Comparison of ENCODE assay signal across 8 mouse cellular contexts in the genomic region with DNA sequence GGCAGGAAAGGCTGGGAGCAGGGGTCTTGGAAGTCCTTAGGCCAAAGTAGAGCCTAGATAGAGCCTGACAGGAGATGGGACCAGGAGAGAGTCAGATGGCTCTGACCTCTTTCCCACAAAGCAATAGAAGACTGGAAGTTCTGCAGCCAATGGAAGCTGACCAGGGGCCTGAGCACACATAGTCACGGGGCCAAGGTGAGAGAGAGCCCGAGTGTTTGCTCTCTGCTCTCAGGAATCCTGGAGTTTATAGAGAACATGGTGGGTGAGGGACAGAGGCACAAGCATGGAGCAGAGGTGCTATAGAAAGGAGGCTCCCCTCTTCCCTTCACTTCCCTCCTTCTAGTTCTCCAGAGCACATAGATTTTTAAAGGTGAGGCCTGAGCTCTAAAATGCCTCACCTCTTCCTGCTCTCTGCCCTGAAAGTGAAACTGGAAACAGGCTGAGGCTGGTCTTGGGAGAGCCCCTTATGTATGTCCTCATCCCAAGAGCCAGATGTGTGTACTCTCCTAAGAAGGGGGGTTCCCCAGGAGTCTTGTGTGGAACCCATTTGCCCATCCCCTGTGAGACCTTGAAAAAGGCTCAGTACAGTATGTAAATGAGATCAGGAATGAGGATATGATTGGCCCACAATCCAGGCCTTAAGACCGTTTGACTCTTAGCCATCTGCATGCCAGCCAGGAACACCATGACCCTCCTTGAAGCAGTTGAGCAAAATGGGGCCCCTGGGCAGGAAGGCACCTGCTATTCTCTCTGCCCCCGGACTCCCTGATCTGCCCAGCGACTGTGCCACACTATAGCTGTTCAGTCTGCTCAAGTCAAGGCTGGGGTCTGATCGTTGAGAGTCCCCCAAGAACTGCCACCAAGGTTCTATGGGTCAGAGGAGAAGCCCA. TPM values are rescaled to one million over a fixed set of nuclear protein-coding genes. Genes with fewer than 3 reads are reported as not detected.
DNase-seq lines count a peak whose midpoint lies in the region; ATAC-seq lines count a peak whose summit lies in the region.

No protein-coding gene starts in this region.

- no peak for DNase-seq in kidney, postnatal 14 days
- no peak for DNase-seq in layer of hippocampus, postnatal 25 days (ENCODE audit: extremely low spot score in 1 of 2, low spot score in 1 of 2)
- no peak for DNase-seq in right cerebral cortex, adult 2 months (ENCODE audit: low spot score in 2 of 2)
- DNase-seq in cerebellum, adult 9-11 months = no peak

- no peak overlapping the region for H3K4me3 ChIP-seq in kidney, embryonic 16.5 days (ENCODE audit: low read length)
- no peak overlapping the region for H3K4me3 ChIP-seq in hindbrain, embryonic 13.5 days
- no peak overlapping the region for H3K4me3 ChIP-seq in midbrain, embryonic 16.5 days (ENCODE audit: low read depth, low read length)

- no peak overlapping the region for H3K9ac ChIP-seq in kidney, embryonic 16.5 days (replicated peaks; ENCODE audit: low read length)
- peak overlapping the region; percentile 43; the same call in 1 of the 2 replicates for H3K9ac ChIP-seq in hindbrain, embryonic 13.5 days
- 0 out of 2 replicates have a peak overlapping the region, but pooled peaks have one; percentile 45 for H3K9ac ChIP-seq in midbrain, embryonic 16.5 days (ENCODE audit: low read depth, low read length)

- H3K9me3 ChIP-seq in kidney, embryonic 16.5 days (ENCODE audit: low read length) = 0 out of 2 replicates have a peak, but pooled peaks cover 3% of the 10 kb centered on the region
- H3K9me3 ChIP-seq in hindbrain, embryonic 13.5 days = no peaks in the 10 kb centered on the region
- no peaks in the 10 kb centered on the region for H3K9me3 ChIP-seq in midbrain, embryonic 16.5 days (replicated peaks; ENCODE audit: control insufficient read depth, low read length, poor library complexity, severe bottlenecking)

- WGBS in kidney, embryonic 16.5 days = 70% methylated on average over 6 of the region's 6 CpGs
- 80% methylated on average over 6 of the region's 6 CpGs for WGBS in hindbrain, embryonic 13.5 days
- 79% methylated on average over 6 of the region's 6 CpGs for WGBS in midbrain, embryonic 16.5 days

- H3K4me1 ChIP-seq in kidney, embryonic 16.5 days (ENCODE audit: insufficient read depth, low read length) = peaks cover 28% of the 10 kb centered on the region
- peaks cover 42% of the 10 kb centered on the region for H3K4me1 ChIP-seq in hindbrain, embryonic 13.5 days (replicated peaks)
- peaks cover 18% of the 10 kb centered on the region for H3K4me1 ChIP-seq in midbrain, embryonic 16.5 days (ENCODE audit: control insufficient read depth, insufficient read depth, low read length)

- no peaks in the 10 kb centered on the region for H3K27me3 ChIP-seq in kidney, embryonic 16.5 days (ENCODE audit: insufficient read depth, low read length)
- no peaks in the 10 kb centered on the region for H3K27me3 ChIP-seq in hindbrain, embryonic 13.5 days
- no peaks in the 10 kb centered on the region for H3K27me3 ChIP-seq in midbrain, embryonic 16.5 days (ENCODE audit: control insufficient read depth, insufficient read depth, low read depth, low read length)

- H3K27ac ChIP-seq in kidney, embryonic 16.5 days (ENCODE audit: low read length) = peak overlapping the region; percentile 9; the same call in 1 of the 2 replicates
- H3K27ac ChIP-seq in hindbrain, embryonic 13.5 days = peak overlapping the region; percentile 84
- H3K27ac ChIP-seq in midbrain, embryonic 16.5 days (ENCODE audit: low read length) = peak overlapping the region; percentile 71

- H3K4me2 ChIP-seq in kidney, embryonic 16.5 days (replicated peaks; ENCODE audit: low read depth, low read length) = no peak overlapping the region
- no peak overlapping the region for H3K4me2 ChIP-seq in hindbrain, embryonic 13.5 days
- no peak overlapping the region for H3K4me2 ChIP-seq in midbrain, embryonic 16.5 days (ENCODE audit: low read length)

- no peaks in the 10 kb centered on the region for H3K36me3 ChIP-seq in kidney, embryonic 16.5 days (ENCODE audit: insufficient read depth, low read length)
- H3K36me3 ChIP-seq in hindbrain, embryonic 13.5 days = no peaks in the 10 kb centered on the region
- no peaks in the 10 kb centered on the region for H3K36me3 ChIP-seq in midbrain, embryonic 16.5 days (ENCODE audit: control insufficient read depth, insufficient read depth, low read length)

- ATAC-seq in kidney, embryonic 16.5 days (ENCODE audit: low FRiP score, low TSS enrichment) = 0 out of 2 replicates have a peak, but pooled peaks have one; percentile 29
- peak; percentile 27 for ATAC-seq in common myeloid progenitor, adult 5-6 weeks (replicated peaks; ENCODE audit: low read depth, poor library complexity, severe bottlenecking)
- no peak for ATAC-seq in hindbrain, embryonic 13.5 days (ENCODE audit: low FRiP score)
- no peak for ATAC-seq in midbrain, embryonic 16.5 days

RNA-seq across cellular contexts. Expression of gene Irf2bpl, which starts 25.4 kb away (rescaled TPM):
- 30.3 and 30.4 TPM in 2 replicates for polyA plus RNA-seq in kidney, embryonic 16.5 days (2015; fragmentation: Nextera tagmentation; extraction: Ambion mirVana)
- 1.9 and 3.6 TPM in 2 replicates for total RNA-seq in common myeloid progenitor, adult 5-6 weeks (2017)
- polyA plus RNA-seq in hindbrain, embryonic 13.5 days (2015; fragmentation: Nextera tagmentation; extraction: Ambion mirVana) = 66.4 and 70.0 TPM in 2 replicates
- polyA plus RNA-seq in midbrain, embryonic 16.5 days (2015; fragmentation: Nextera tagmentation; extraction: Ambion mirVana) = 69.3 and 76.9 TPM in 2 replicates
- 10 to 100 TPM; 68.0 to 70.8 TPM for total RNA-seq in layer of hippocampus, postnatal 25 days (2021)

Comparison
In these comparisons a context has a peak if more than half of its experiments do, and no peak if none do; other contexts are left out.
1. ATAC-seq: peak in kidney, embryonic 16.5 days (single experiment) and common myeloid progenitor, adult 5-6 weeks (single experiment); none in hindbrain, embryonic 13.5 days (single experiment) and midbrain, embryonic 16.5 days (single experiment).
2. H3K27ac ChIP-seq: peak in every context shown above with its lines; median percentile 84 in hindbrain, embryonic 13.5 days; 71 in midbrain, embryonic 16.5 days; 9 in kidney, embryonic 16.5 days.